Mouse (Mus musculus) intestine, postnatal 0 days (tissue): ENCODE measurements around the gene Exoc3l4. TPM values are rescaled to one million over a fixed set of nuclear protein-coding genes. Genes with fewer than 3 reads are reported as not detected.

Experiments
- ATAC-seq: fragments of 200-750 bp; cut with Nextera tagmentation; 2 replicates; pipeline ENCODE4 v1.8.0; 2017; ENCODE audit warnings: mild to moderate bottlenecking, moderate TSS enrichment, moderate library complexity
- H3K27ac ChIP-seq: fragments of 300-500 bp; sonication (generic); 2 replicates; pipeline ENCODE4 v1.5.1; 2014; ENCODE audit warnings: mild to moderate bottlenecking, low read depth, low read length, moderate library complexity
- H3K27me3 ChIP-seq: fragments of 300-500 bp; sonication (generic); replicated peaks from 2 replicates; pipeline ENCODE4 v1.6.1; 2014; ENCODE audit warnings: low read length, mixed read lengths; ENCODE audit not compliant: control insufficient read depth, insufficient read depth
- H3K36me3 ChIP-seq: fragments of 300-500 bp; sonication (generic); 2 replicates; pipeline ENCODE4 v1.6.1; 2014; ENCODE audit warnings: mild to moderate bottlenecking, moderate library complexity; ENCODE audit not compliant: control insufficient read depth, insufficient read depth
- H3K4me1 ChIP-seq: fragments of 300-500 bp; sonication (generic); replicated peaks from 2 replicates; pipeline ENCODE4 v1.6.1; 2014; ENCODE audit warnings: antibody characterized with exemption, low read length, mixed read lengths; ENCODE audit not compliant: control insufficient read depth, insufficient read depth
- H3K4me2 ChIP-seq: fragments of 300-500 bp; sonication (generic); replicated peaks from 2 replicates; pipeline ENCODE4 v1.6.1; 2014; ENCODE audit warnings: low read depth, mild to moderate bottlenecking, moderate library complexity
- H3K4me3 ChIP-seq: fragments of 300-500 bp; sonication (generic); 2 replicates; pipeline ENCODE4 v1.5.1; 2014; ENCODE audit warnings: low read depth, low read length
- H3K9ac ChIP-seq: fragments of 300-500 bp; sonication (generic); 2 replicates; pipeline ENCODE4 v1.6.1; 2014; ENCODE audit warnings: mild to moderate bottlenecking, low read depth, low read length
- H3K9me3 ChIP-seq: fragments of 300-500 bp; sonication (generic); 2 replicates; pipeline ENCODE4 v1.6.1; 2016; ENCODE audit warnings: mixed run types; ENCODE audit not compliant: control insufficient read depth
- CTCF ChIP-seq: sonication (generic); IDR thresholded peaks from 2 replicates; pipeline ENCODE4 v1.5.1; 2016; ENCODE audit warnings: low read depth, mild to moderate bottlenecking, control low read depth, antibody characterized with exemption, moderate library complexity
- WGBS: fragments of 180-500 bp; shearing (Covaris S2); extraction: QIAGEN DNeasy Blood & Tissue Kit; methylation state at CpG from one replicate; pipeline ENCODE4 v1.1.7; 2014; 5-methylcytosine and 5-hydroxymethylcytosine counted together
- polyA plus RNA-seq: library from polyadenylated mRNA; unstranded; fragments of >200 nt; fragmentation: Nextera tagmentation; extraction: Ambion mirVana; gene quantifications from 2 replicates; pipeline ENCODE4 v1.2.1, GENCODE M21; 2015

The Exoc3l4 gene
- polyA plus RNA-seq, 1 experiment from 2014 or later = 163 TPM

- ATAC-seq = no peak
- Histone ChIP-seq H3K4me2 (no peak overlapping the region), H3K27ac (no peak overlapping the region), H3K9ac (no peak overlapping the region), H3K4me3 (no peak overlapping the region), H3K9me3 (no peaks in the 10 kb centered on the region), H3K27me3 (0 out of 2 replicates have a peak, but pooled peaks cover 3% of the 10 kb centered on the region), H3K4me1 (no peaks in the 10 kb centered on the region), H3K36me3 (no peaks in the 10 kb centered on the region)
- TF ChIP-seq CTCF = peak; percentile 37; the same call in 1 of the 2 replicates
- 60% methylated on average over 8 of the region's 8 CpGs for WGBS
These were observed 58.3 kb downstream of the Exoc3l4 start for GRCm38 (mm10) chr12:111474893-111475643.

GRCm38 (mm10) chr12:111478924-111479323, 62.1 kb downstream of the Exoc3l4 start:
- no peak for TF ChIP-seq CTCF
- no peaks in the 10 kb centered on the region for H3K9me3 ChIP-seq
- ATAC-seq = no peak
- WGBS = 69% methylated on average over 5 of the region's 5 CpGs
- H3K9ac ChIP-seq = no peak overlapping the region
- H3K27me3 ChIP-seq = peaks cover under 1% of the 10 kb centered on the region; the same call in 1 of the 2 replicates
- no peak overlapping the region for H3K27ac ChIP-seq
- no peak overlapping the region for H3K4me3 ChIP-seq
- no peak overlapping the region for H3K4me2 ChIP-seq
- no peaks in the 10 kb centered on the region for H3K4me1 ChIP-seq
- no peaks in the 10 kb centered on the region for H3K36me3 ChIP-seq

GRCm38 (mm10) chr12:111479917-111480316, 63.1 kb downstream of the Exoc3l4 start:
- no peak overlapping the region for H3K27ac ChIP-seq
- no peaks in the 10 kb centered on the region for H3K9me3 ChIP-seq
- H3K9ac ChIP-seq = no peak overlapping the region
- H3K36me3 ChIP-seq = no peaks in the 10 kb centered on the region
- peaks cover 10% of the 10 kb centered on the region for H3K27me3 ChIP-seq
- 71% methylated on average over 2 of the region's 2 CpGs for WGBS
- TF ChIP-seq CTCF = peak; percentile 70
- no peak for ATAC-seq
- no peak overlapping the region for H3K4me2 ChIP-seq
- H3K4me3 ChIP-seq = no peak overlapping the region
- no peaks in the 10 kb centered on the region for H3K4me1 ChIP-seq

Other genes starting within 250 kb of the Exoc3l4 start
- not detected in 2 replicates for gene 4930595D18Rik, start 232.5 kb upstream of the Exoc3l4 start, polyA plus RNA-seq
- gene Amn, start 145.9 kb upstream of the Exoc3l4 start, polyA plus RNA-seq = 528 and 608 TPM in 2 replicates
- gene Cdc42bpb, start 39.3 kb upstream of the Exoc3l4 start, polyA plus RNA-seq = 26.4 and 27.2 TPM in 2 replicates
- 2.2 and 2.8 TPM in 2 replicates for gene Lbhd2, start 10.2 kb upstream of the Exoc3l4 start, polyA plus RNA-seq
- gene Tnfaip2, start 25.5 kb downstream of the Exoc3l4 start, polyA plus RNA-seq = 10.5 and 10.8 TPM in 2 replicates
- 7.3 and 8.6 TPM in 2 replicates for gene Gm266, start 68.8 kb downstream of the Exoc3l4 start, polyA plus RNA-seq
- 632 and 663 TPM in 2 replicates for gene Eif5, start 121.0 kb downstream of the Exoc3l4 start, polyA plus RNA-seq
- gene Mark3, start 157.5 kb downstream of the Exoc3l4 start, polyA plus RNA-seq = 24.7 and 25.5 TPM in 2 replicates